Mouse (Mus musculus): Measurements from ENCODE around the gene Anp32b.
A peak's percentile ranks its signal among the peaks of the same experiment; 100 is the strongest.

Gene Anp32b

GRCm38 (mm10) chr4:46505361-46506057, 54.8 kb downstream of the Anp32b start:
- no peak for DNase-seq

- peak; percentile 89 for DNase-seq
Observed at GRCm38 (mm10) chr4:46506801-46507610, 56.3 kb downstream of the Anp32b start.

- DNase-seq = peak; percentile 89
Observed at GRCm38 (mm10) chr4:46507736-46508460, 57.2 kb downstream of the Anp32b start.

GRCm38 (mm10) chr4:46520491-46520890, 69.8 kb downstream of the Anp32b start:
- DNase-seq = no peak

- no peak for DNase-seq
Observed at GRCm38 (mm10) chr4:46521457-46521856, 70.8 kb downstream of the Anp32b start.

All from thymus, postnatal 25 days (tissue).